Mouse (Mus musculus) brain, embryonic 14.5 days (tissue): Measurements from ENCODE around the gene Zfand2b.

ENCODE experiments used
- CTCF ChIP-seq: fragments of 200-500 bp; IDR thresholded peaks from 2 replicates; pipeline ENCODE4 v1.5.1; 2012; ENCODE audit warnings: inconsistent platforms, mild to moderate bottlenecking, moderate library complexity, borderline replicate concordance; ENCODE audit not compliant: insufficient read depth, insufficient read length; ENCODE audit errors: extremely low read depth
- POLR2A ChIP-seq: fragments of 200-500 bp; IDR thresholded peaks from 2 replicates; pipeline ENCODE4 v1.6.1; 2012; ENCODE audit warnings: mild to moderate bottlenecking, inconsistent platforms, borderline replicate concordance; ENCODE audit not compliant: poor library complexity, insufficient read depth, insufficient read length, severe bottlenecking; ENCODE audit errors: extremely low read depth

DNA sequence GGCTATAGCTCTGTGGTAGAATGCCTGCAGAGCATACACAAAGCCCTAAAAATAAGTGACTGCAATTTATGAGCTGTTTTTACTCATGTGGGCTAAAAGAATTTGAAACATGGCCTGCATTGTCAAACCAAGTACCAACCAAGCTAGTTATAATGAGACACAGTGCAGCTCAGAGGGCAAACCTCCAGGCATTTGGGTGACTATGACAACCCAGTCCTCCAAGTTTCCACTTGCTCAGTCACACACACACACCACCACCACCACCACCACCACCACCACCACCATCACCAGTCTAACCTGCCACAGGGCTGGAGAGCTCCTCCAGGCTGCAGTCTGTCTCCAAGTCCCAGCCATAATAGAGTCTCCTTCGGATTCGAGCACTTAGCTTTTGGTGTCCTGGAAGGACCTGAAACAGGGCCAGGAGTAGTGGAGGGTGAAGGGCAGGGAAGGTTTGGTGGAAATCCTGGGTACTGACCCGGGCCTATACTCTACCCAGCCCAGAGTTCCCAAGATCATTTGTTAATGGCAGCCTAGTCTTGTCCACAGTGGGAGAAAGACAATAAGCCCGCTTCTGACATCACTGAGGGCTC is 27.8 kb upstream of the Zfand2b start:
- TF ChIP-seq CTCF (no peak), POLR2A (no peak)
